Mouse (Mus musculus): ENCODE data around the gene Rnase1.

DNA sequence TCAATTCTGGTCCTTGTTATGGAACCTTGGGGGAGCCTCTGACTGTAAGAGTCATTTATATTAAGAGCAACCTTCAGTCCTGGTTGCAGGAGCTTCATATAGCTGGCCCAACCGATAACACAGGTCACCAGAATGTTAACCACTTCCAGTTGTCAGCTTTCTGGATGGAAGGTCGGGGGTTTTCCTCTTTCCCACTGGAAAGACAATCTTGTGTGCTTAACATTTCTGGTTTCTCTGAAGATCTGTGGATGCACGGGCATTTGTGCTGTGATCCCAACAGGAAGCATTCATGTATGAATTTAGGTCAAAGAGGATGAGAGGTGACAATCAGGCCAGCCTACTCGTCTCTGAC lies 17.0 kb downstream of the Rnase1 start:
- no peak for TF ChIP-seq CTCF (IDR thresholded peaks at IDR 0.05; ENCODE audit: low read depth)
- no peak for TF ChIP-seq EP300 (IDR thresholded peaks at IDR 0.05; ENCODE audit: low read depth)

All from liver, embryonic 14.5 days (tissue).